Mouse (Mus musculus) embryo, embryonic 10 days (tissue): ENCODE data around the gene Ttc9c.
"Not testable (repeated sequence)": the region's sequence is repeated elsewhere in the genome, so short reads cannot be mapped to it uniquely, and the experiment has no call there.

Experiments
- DNase-seq: peaks from one replicate; pipeline ENCODE4 v3.0.0-alpha.2; 2015; ENCODE audit warnings: low spot score

Gene Ttc9c

DNA sequence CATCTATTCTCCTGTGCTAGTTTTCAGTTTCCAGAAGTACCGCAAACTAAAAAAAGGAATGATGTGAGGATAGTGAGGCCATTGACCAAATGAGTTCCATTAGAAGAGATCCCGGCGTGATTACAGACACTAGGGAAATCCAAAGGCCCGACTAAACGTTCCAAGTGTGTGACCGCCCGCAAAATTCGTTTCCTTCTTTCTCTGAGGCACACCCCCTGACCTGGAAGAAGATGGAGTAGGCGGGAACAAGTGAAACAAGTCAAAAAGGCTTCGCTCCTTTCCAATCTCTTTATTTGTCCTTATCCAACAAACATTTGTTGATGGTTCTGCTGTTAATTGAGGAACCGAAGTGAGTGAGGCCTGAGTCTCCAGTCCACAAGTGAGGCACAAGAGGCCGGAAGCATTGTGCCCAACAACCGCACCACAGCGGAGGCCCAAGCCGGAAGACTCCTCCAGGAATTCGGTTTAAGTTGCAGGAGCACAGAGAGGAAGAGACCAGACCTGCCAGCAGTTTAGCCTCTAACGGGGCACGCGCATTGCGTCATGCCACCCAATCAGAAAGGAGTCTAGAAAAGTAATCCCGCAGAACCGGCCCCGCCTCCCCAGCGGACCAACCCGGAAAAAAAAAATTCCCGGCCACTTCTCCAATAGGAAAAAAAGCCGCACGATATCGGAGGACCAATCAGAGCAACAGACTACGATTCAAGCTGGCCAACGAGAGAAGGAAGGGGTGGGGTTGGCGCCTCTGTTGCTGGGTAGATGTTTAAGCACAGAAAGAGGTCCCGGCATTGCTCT lies at the start of gene Ttc9c:
Ttc9c (minus strand) TSS at position 533 of the 795 bp plus-strand sequence.
- peak; percentile 98 for DNase-seq

DNA sequence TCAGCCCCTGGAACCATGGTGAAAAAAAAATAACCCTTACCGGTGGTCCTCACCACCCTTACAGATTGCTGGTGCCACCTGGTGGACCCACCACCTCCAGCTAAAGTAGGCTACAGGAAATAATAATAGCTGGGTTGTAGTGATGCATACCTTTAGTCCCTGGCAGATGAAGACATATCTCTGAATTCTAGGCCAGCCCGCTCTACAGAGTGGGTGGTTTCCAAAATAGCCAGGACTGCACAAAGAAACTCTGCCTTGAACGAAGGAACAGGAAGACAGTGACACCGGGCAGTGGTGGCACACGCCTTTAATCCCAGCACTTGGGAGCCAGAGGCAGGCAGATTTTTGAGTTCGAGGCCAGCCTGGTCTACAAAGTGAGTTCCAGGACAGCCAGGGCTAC lies 45.1 kb upstream of the Ttc9c start:
- no peak for DNase-seq

DNA sequence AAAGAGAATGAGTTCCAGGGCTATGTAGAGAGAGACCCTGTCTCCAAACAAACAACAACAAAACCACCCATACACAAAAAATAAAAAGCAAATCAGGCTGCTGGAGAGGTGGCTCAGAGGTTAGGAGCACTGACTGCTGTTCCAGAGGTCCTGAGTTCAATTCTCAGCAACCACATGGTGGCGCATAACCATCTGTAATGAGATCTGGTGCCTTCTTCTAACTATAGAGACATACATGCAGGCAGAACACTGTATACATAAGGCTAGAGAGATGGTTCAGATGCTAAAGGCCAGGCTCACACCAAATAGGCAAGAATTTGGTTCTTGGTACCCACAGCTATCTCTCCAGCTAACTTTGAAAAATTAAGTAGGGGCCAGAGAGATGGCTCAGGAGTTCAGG lies 39.9 kb upstream of the Ttc9c start:
- DNase-seq, result peak; percentile 41

DNA sequence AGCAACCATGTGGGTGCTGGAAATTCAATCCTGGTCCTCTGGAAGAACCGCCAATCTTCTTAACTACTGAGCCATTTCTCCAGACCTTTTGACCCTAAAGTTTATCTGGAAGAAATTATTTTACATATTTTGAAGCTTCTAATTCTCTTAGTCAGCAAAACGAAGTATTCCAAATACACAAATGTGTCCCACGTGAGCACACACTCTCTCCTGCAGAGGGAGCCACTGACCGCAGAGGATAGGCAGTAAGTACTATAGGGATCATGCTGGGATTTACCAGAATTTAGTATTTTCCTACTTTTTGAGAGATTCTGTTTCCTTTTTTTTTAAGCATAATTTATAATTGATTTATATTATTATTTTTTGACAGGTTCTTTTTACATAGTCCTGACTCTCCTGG lies 38.6 kb upstream of the Ttc9c start:
- DNase-seq, result peak; percentile 65

DNA sequence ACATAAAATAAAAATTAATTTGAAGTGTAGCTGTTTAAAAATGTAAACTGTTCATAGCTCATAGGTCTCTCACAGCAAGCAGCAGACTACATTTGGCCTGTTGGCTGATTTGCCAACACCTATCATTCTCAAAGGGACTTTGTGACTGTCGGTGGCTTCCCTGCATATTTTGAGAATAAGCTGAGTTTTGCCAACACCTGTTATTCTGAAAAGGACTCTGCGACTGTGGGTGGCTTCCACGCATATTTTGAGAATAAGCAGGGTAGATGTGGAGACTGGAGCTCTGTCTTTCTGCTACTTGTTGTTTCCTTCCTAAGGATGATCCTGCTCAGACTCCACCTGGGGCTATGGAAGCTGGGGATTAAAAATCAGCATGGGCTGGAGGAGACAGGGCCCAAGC lies 34.0 kb upstream of the Ttc9c start:
- no peak for DNase-seq

DNA sequence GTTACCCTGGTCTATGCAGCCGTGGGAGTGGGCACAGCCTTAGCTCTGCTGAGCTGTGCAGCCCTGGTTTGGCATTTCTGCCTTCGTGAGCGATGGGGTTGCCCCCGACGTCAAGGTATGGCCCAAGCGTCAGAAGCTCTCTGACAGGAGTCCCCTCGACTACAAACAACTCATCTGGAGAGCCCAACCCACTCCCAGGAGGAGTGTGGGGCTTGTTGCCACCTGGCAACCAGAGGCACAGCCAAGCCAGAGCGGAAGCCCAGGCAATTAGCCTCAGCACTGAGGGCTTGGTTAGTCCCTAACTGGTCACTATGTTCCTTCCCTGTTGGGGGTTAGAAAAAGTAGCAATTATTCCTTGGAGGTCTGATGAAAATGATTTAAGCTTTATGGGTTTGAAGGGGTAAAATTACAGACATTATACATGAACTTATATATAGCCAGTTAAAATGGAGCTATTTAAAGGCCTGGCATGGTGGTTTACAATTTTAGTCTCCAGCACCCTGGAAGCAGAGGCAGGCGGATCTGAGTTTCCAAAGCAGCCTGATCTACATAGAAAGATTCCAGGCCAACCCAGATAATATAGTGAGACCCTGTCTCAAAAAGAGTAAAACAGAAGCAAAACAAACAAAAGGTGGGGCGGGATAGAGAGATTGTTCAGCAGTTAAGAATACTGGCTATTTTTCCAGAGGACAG lies 33.2 kb upstream of the Ttc9c start:
- no peak for DNase-seq

DNA sequence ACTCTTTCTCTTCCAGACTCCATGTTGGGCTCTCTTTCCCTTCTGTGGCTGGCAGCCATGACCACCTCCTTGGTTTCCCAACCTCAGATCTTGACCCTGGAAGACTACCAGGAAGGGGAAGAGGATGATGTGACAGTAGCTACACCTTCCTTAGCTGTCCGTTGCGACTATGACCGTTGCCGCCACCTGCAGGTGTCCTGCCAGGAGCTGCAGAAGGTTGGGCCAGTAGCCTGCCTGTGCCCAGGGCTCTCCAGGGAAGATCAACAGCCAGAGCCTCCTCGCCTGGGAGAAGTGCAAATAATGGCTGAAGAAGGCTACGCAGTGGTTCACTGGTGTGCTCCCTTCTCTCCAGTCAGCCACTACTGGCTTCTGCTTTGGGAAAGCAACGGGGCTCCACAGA lies 32.5 kb upstream of the Ttc9c start:
- DNase-seq, result no peak

DNA sequence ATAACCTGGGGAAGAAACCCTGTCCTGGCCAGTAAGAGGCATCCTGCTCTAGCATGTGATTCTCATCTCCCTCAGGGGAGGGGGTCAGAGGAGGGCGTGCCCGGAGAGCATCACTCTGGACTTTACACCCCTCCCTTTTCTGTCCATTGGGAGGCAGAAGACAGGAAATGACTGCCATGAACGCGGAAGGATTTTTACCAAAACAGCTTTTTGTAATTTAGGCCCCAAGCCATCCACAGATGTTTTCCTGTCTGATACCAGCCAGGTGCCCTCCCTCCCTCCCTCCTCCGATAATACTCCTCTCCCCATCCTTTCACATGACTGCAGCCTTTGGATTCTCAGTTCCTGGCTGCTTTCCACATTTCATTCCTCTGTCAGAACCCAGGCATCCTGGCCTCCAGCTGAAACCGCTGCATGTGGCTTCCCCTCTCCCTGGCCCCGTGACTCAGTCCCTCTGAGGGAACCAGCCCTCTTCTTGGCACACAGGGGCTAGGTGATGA lies 31.3 kb upstream of the Ttc9c start, which contains the start of gene Lrrn4cl:
Lrrn4cl (plus strand) TSS at position 367 of the 500 bp plus-strand sequence.
- DNase-seq, result peak; percentile 68

DNA sequence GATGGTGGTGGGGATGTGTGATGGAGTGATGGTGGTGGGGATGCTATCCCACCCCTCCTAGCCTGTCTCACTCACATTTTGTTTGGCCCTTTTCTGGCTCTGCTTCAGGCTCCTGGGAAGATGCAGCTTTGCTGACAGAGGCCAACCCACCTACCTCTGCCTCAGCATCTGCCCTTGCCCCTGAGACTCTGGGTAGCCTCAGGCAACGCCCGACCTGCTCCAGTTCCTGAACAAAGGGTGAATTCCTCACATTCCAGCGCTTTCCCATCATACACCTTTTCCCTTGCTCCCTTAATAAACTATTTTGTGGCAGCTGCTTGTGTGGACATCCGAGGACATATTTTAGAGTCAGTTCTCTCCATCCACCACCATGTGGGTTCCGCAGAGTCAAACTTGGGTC lies 29.2 kb upstream of the Ttc9c start:
- no peak for DNase-seq

DNA sequence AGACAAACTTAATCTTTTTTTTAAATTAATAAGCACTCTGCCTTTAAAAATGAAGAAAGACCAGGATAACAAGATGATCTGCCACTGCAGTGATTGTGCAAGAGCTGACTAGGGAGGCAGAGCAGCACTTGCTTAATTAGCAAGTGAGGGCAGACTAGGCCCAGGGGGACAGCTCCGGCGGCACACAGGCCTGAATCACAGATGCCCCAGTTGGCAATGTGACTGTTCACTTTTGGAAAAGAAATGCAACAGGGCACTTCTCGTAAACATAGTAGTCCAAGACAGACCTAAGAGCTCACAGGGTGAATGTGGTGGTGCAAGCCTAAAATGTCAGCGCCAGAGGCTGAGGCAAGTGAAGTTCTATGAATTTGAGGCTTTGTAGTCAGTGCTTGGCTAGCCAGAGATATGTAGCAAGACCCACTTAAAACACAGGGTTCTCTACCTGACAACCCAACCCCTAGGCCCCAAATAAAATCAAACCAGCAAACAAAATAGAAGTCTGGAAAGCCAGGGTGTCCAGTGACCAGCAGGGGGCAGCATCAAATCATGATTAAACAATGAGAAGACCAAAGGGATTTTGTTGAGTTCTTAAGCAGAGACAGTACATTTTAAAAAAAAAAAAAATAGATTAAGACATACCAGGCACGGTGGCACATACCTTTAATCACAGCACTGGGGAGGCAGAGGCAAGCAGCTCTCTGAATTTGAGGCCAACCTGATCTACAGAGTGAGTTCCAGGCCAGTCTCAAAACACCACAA lies 25.4 kb upstream of the Ttc9c start:
- peak; percentile 87 for DNase-seq

DNA sequence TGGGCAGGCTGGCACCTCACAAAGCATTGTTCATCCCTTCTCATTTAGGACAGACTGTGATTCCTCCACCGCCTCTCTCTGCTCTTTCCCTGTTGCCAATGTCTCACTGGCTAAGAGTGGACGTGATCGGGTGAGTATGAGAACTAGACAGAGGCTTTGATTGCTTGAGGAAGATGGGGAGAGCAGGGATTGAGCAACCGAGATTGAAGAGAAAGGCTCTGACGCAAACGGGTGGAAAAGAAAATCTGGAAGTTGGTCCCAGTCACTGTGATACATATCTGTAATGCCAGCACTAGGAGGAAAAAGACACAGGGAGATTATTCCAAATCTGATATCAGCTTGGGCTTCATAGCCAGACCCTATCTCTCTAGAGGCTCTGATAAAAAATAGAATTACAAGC lies 23.8 kb upstream of the Ttc9c start:
- no peak for DNase-seq

DNA sequence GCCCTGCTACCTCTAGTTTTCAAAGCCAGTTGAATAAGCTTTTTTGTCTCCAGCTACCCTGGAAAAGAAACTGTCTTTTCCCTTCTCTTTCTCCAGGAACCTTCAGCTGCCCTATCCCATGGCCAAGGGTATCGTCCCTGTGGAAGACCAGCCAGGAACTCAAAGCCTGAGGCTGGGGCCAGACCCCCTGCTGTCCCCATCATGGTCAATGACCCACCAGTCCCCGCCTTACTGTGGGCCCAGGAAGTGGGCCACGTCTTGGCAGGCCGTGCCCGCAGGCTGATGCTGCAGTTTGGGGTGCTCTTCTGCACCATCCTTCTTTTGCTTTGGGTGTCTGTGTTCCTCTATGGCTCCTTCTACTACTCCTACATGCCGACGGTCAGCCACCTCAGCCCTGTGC lies 21.9 kb upstream of the Ttc9c start:
- DNase-seq, result no peak

DNA sequence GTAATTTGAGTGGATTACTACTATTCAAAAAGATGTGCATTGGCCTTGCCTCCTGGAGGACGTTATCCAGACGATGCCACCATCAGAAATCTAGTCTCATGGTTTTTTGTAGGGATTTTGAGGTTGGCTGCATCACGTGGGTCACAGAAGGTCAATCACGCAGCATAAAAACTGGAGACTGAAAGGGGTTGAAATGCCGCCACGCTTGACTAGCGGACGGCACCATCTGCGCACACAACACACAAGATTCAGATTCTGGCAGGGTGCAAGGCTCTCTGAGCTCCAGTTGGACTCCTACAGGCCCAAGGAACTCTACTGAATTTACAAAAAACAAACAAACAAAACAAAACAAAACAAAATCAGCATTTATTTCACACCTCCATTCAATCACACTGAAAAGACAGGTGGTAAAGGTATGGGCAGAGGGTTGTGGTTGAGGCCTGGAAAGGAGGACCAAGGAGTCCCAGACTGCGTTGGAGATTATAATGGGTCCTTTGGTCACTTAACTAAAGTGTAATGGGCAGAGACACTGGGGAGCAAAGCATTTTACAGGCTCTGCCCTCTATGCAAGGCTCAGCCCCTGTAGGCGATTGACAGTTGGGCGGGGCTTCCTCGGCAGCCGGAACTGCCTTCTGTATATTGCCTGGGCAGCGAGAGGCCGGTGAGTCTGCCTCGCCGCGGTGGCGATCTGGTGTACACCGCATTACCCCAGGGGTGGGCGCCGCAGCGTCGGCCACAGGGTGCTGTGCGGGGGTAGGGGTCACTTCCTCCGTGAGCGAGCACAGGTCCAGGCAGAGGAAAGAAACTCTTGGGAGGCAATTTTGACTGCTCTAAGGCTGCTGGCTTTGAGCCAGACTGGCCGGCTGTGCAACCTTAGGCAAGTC lies 21.0 kb upstream of the Ttc9c start:
- DNase-seq, result peak; percentile 80

DNA sequence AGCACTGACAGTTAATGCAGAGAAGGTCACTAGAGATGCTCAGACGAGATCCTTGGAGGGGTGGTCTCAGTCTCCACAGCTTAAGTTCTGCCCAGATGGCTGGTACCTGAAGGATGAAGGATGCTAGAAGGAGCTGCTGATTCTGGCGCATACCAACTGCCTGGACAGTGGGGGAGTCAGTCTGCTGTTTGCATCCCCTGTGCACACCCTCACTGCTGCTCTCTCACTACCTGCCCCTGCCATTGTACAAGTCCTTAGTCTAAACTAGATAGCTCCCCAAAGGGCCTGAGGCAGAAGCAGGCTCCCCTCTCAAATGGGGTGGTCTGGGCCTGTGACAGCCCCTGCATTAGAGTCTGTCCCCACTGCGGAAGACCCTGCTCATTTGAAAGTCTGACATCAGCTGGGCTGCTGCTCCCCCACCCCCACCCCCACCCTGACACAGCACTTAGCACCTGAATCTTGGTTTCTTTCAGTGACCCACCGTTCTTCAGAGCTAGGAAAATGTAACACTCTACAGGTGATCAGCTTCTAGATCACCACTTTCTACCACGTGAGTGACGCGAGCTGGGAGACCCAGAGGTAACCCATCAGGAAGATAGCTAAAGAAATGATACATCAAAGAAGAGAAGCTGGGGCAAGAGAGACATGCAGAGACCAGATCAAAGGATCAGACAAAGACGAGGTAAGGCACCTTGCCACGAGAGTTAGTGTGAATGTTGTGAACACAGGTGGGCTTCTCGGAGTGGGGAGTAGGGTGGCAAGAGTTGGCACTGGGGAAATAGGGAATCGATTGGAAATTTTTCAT lies 20.2 kb upstream of the Ttc9c start, which contains the start of gene Gng3:
Gng3 (minus strand) TSS at position 92 of the 805 bp plus-strand sequence.
- peak; percentile 63 for DNase-seq

DNA sequence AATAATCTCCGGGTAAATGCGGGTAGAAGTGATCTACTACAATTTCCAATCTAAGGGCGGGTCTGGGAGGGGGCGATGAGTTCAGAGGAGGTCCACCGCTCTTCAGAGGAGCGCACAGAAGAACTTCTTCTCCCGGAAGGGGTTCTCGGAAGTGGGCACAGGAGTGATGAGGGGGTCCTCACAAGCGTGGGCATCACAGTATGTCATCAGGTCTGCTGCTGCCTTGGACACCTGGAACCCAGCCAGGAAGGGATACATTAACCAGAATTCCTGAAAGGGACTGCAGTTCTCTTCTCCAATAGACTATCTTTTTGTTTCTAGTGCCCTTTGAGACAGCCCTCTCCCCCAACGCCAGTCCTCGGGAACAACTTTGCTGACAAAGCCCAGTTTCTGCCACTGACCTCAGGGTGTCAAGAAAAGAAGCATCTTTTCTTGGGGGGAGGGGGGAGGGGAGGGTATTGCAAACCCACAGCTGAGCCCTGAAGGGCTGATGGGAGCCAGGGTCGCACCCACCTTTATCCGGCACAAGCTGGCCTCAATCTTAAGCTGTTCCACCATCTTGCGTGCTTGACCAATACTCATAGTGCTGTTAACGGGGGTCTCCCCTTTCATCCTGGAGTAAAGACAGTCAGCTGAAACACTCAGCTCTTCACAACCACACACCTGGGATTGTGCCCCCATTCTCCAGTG lies 19.1 kb upstream of the Ttc9c start:
- no peak for DNase-seq

DNA sequence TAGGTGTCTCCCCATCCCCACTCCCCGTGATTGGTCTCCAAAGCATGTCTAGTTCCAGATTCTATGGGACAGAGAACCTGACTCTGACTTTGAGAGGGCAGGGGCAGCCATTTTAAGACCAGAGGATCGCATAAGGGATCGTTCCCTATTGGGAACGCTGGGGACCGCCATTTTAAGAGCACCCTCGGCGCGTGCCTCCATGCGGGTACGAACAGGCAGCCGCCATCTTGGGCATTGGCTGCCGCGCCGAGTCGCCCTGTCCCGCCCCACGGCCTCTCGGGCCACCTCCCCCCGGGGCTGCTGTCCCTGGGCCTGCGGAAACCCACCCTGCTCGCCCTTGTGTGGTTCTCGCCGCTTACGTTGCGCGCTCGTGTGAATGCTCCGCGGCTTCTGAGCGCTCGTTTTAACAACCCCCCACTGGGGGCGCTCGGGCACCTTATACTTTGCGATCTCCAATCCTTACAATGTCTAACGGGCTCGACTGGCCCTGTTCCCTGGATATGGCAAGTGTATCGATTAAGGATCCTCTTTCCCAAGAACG lies 18.2 kb upstream of the Ttc9c start, which contains the start of gene Bscl2:
Bscl2 (plus strand) TSS at position 217 of the 541 bp plus-strand sequence.
- DNase-seq, result peak; percentile 92

DNA sequence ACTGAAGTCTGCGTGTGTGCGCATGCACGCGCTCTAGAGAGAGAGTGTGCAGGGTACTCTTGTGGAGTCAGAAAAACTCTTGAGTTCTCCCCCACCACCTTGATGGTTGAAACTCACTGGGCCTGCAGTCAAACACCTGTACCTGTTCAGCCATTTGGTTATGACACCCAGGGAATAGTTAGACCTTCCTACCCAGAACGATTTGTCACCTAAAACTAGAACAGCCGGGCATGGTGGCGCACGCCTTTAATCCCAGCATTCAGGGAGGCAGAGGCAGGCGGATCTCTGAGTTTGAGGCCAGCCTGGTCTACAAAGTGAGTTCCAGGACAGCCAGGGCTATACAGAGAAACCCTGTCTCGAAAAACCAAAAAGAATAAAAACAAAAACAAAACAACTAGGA lies 17.2 kb upstream of the Ttc9c start:
- not testable (repeated sequence) for DNase-seq

DNA sequence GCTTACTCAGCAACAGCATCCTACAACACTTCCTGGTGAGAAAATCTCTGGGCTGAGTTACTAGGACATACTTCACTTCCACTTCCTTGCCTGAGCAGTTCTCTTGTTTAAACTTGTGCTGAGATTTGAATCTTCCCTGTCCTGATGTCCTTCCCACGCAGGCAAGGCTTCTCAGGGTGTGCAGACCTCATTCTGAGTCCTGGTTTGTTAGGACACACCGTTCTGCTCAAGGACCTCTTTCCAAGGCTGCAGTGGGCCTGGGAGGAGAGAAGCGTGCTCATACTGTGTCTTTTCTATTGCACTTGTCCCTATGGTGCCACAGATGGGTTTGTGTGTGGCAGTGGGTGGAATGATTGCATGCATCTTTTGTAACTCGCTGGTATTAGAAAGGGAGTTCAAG lies 13.8 kb upstream of the Ttc9c start:
- DNase-seq, result no peak

DNA sequence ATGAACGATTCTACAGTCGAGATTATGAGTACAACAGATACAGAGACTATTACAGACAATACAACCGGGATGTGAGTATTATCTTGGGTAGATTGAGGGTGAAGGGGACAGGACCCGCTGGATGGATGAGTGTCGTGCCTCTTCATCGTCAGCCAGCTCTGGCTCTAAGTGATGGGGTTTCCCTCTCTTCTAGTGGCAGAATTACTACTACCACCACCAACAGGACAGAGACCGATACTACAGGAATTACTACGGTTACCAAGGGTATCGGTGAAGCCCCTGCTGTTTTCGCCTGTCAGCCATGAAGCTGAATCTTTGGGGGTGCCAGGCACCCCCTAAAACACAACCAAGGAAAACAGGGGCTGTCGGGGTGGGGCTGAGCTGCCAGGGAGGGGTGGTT lies 12.1 kb upstream of the Ttc9c start:
- DNase-seq, result no peak

DNA sequence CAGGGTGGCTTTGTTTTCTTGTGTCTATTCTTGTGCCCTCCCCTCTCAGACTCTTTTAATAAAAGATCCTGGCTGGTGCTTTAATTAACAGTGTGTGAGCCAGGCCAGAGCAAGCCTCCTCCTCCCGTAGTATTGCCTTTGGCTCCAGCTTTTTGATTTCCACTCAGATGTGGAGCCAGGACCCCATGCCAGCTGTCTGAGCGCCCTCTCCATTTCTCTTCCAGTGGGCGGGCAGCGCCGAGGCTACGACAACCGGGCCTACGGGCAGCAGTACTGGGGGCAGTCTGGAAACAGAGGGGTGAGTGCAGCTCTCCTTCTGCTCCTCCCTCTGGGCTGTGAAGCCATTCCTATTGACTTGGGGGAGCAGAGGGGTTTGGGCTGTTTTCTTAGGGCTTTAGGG lies 11.5 kb upstream of the Ttc9c start:
- no peak for DNase-seq
